11 mouse cellular contexts compared by ENCODE assay signal in the genomic region with DNA sequence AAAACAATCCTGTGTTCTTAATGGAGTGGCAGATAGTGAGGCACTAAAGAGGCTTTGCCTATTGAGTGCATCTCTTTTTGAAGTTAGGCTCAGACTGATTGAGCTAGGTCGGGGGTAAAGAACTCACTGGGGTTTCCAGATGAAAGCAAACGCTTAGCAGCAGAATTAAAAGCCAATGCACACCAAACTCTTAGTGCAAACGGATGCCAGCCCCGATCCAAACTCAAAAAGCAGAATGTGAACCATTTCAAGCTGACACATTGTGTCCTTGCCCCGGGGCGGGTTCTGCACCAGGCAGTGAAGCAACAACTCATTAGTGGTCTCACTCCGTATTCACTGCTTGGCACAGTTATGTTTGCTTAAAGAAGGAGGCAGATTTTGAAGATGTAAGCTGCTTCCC. TPM values are rescaled to one million over a fixed set of nuclear protein-coding genes. Genes with fewer than 3 reads are reported as not detected.
A peak's percentile ranks its signal among the peaks of the same experiment; 100 is the strongest.
DNase-seq lines count a peak whose midpoint lies in the region; ATAC-seq and TF ChIP-seq lines count a peak whose summit lies in the region.
"Had no signal": no experiment of that assay in that cellular context is flagged by ENCODE, and none has a peak within 500 bp of the region (broad histone marks: within the 10 kb centered on the region; RNA-seq: fewer than 3 reads in every experiment).

No protein-coding gene starts in this region.

- H3K4me2 ChIP-seq in lung, embryonic 14.5 days, result no peak overlapping the region
- no peak overlapping the region for H3K4me2 ChIP-seq in hindbrain, embryonic 16.5 days (ENCODE audit: low read length)
- 0 out of 2 replicates have a peak overlapping the region, but pooled peaks have one; percentile 0 for H3K4me2 ChIP-seq in neural tube, embryonic 15.5 days
- H3K4me2 ChIP-seq: kidney, embryonic 15.5 days had no signal

- H3K4me3 ChIP-seq in lung, embryonic 14.5 days (ENCODE audit: low read depth, low read length), result no peak overlapping the region
- H3K4me3 ChIP-seq in hindbrain, embryonic 16.5 days (ENCODE audit: low read length), result no peak overlapping the region
- no peak overlapping the region for H3K4me3 ChIP-seq in neural tube, embryonic 15.5 days (replicated peaks)
- H3K4me3 ChIP-seq: kidney, embryonic 15.5 days had no signal

- H3K27me3 ChIP-seq in lung, embryonic 14.5 days (ENCODE audit: insufficient read depth, low read length), result no peaks in the 10 kb centered on the region
- no peaks in the 10 kb centered on the region for H3K27me3 ChIP-seq in hindbrain, embryonic 16.5 days (replicated peaks; ENCODE audit: control insufficient read depth, insufficient read depth, low read length)
- H3K27me3 ChIP-seq in neural tube, embryonic 15.5 days (replicated peaks), result no peaks in the 10 kb centered on the region
- H3K27me3 ChIP-seq: kidney, embryonic 15.5 days had no signal

- H3K36me3 ChIP-seq in lung, embryonic 14.5 days (ENCODE audit: insufficient read depth), result no peaks in the 10 kb centered on the region
- H3K36me3 ChIP-seq in hindbrain, embryonic 16.5 days (ENCODE audit: control insufficient read depth, insufficient read depth, low read length), result no peaks in the 10 kb centered on the region
- H3K36me3 ChIP-seq in neural tube, embryonic 15.5 days, result no peaks in the 10 kb centered on the region
- H3K36me3 ChIP-seq: kidney, embryonic 15.5 days had no signal

- H3K4me1 ChIP-seq in lung, embryonic 14.5 days (ENCODE audit: insufficient read depth), result no peaks in the 10 kb centered on the region
- H3K4me1 ChIP-seq in hindbrain, embryonic 16.5 days (ENCODE audit: control insufficient read depth, insufficient read depth, low read depth, low read length), result no peaks in the 10 kb centered on the region; the same call in 1 of the 2 replicates
- peaks cover 14% of the 10 kb centered on the region for H3K4me1 ChIP-seq in neural tube, embryonic 15.5 days

- DNase-seq in lung, embryonic 14.5 days, result peak; percentile 23
- DNase-seq in lung, postnatal 36 days, result no peak
- peak; percentile 30 for DNase-seq in fat pad, adult 2 months (ENCODE audit: extremely low read depth, low read depth, low spot score)
- DNase-seq in lung, adult 18-20 months, result no peak
- no peak for DNase-seq in spleen, postnatal 14 days (ENCODE audit: low spot score in 2 of 2)
- DNase-seq in kidney, adult 8-10 months, result no peak
- DNase-seq: layer of hippocampus, postnatal 36 days had no signal

- H3K9me3 ChIP-seq in lung, embryonic 14.5 days (ENCODE audit: low read depth, low read length), result no peaks in the 10 kb centered on the region
- H3K9me3 ChIP-seq in hindbrain, embryonic 16.5 days (ENCODE audit: control insufficient read depth, low read length), result no peaks in the 10 kb centered on the region
- no peaks in the 10 kb centered on the region for H3K9me3 ChIP-seq in neural tube, embryonic 15.5 days (replicated peaks)
- H3K9me3 ChIP-seq: kidney, embryonic 15.5 days had no signal

- no peak overlapping the region for H3K9ac ChIP-seq in lung, embryonic 14.5 days
- H3K9ac ChIP-seq in hindbrain, embryonic 16.5 days (ENCODE audit: low read depth, low read length), result no peak overlapping the region
- no peak overlapping the region for H3K9ac ChIP-seq in neural tube, embryonic 15.5 days (replicated peaks)
- H3K9ac ChIP-seq: kidney, embryonic 15.5 days; liver, embryonic 14.5 days had no signal

- no peak for ATAC-seq in lung, embryonic 14.5 days (ENCODE audit: insufficient read depth)
- peak; percentile 86 for ATAC-seq in hindbrain, embryonic 16.5 days
- no peak for ATAC-seq in neural tube, embryonic 15.5 days (ENCODE audit: low FRiP score)

- WGBS in lung, embryonic 14.5 days, result 9% methylated on average over 7 of the region's 7 CpGs
- 6% methylated on average over 7 of the region's 7 CpGs for WGBS in hindbrain, embryonic 16.5 days
- 5% methylated on average over 7 of the region's 7 CpGs for WGBS in neural tube, embryonic 15.5 days

- no peak for TF ChIP-seq CTCF in lung, embryonic 14.5 days (IDR thresholded peaks at IDR 0.05; ENCODE audit: low read depth)

- H3K27ac ChIP-seq in lung, embryonic 14.5 days (ENCODE audit: low read depth), result no peak overlapping the region
- no peak overlapping the region; the same call in 1 of the 2 replicates for H3K27ac ChIP-seq in hindbrain, embryonic 16.5 days (ENCODE audit: low read depth, low read length)
- H3K27ac ChIP-seq in neural tube, embryonic 15.5 days (replicated peaks), result no peak overlapping the region
- H3K27ac ChIP-seq: kidney, embryonic 15.5 days; liver, embryonic 14.5 days had no signal

RNA-seq across cellular contexts. Expression of gene Ttc30a1, which starts 35.1 kb away (rescaled TPM):
- 9.0 and 9.4 TPM in 2 replicates for polyA plus RNA-seq in lung, embryonic 14.5 days (2014; fragmentation: Nextera tagmentation; extraction: Ambion mirVana)
- polyA plus RNA-seq in hindbrain, embryonic 16.5 days (2015; fragmentation: Nextera tagmentation; extraction: Ambion mirVana), result 8.9 and 9.2 TPM in 2 replicates
- polyA plus RNA-seq in neural tube, embryonic 15.5 days (2015; fragmentation: Nextera tagmentation; extraction: Ambion mirVana), result 7.4 and 7.6 TPM in 2 replicates

RNA-seq across cellular contexts. Expression of gene Ttc30a2, which starts 38.9 kb away (rescaled TPM):
- polyA plus RNA-seq in lung, embryonic 14.5 days (2014; fragmentation: Nextera tagmentation; extraction: Ambion mirVana), result 0.14 and 0.33 TPM in 2 replicates
- polyA plus RNA-seq in hindbrain, embryonic 16.5 days (2015; fragmentation: Nextera tagmentation; extraction: Ambion mirVana), result 0.77 and 1.1 TPM in 2 replicates
- 0.68 and 0.96 TPM in 2 replicates for polyA plus RNA-seq in neural tube, embryonic 15.5 days (2015; fragmentation: Nextera tagmentation; extraction: Ambion mirVana)

Comparison
In these comparisons a context has a peak if more than half of its experiments do, and no peak if none do; other contexts are left out.
1. DNase-seq: peak in lung, embryonic 14.5 days (single experiment) and fat pad, adult 2 months (single experiment); none in lung, postnatal 36 days (single experiment), lung, adult 18-20 months (0 of 2), spleen, postnatal 14 days (0 of 2) and kidney, adult 8-10 months (0 of 2).